Mouse (Mus musculus): ENCODE data around the gene Bex1.
"Not testable (repeated sequence)": the region's sequence is repeated elsewhere in the genome, so short reads cannot be mapped to it uniquely, and the experiment has no call there.

DNA sequence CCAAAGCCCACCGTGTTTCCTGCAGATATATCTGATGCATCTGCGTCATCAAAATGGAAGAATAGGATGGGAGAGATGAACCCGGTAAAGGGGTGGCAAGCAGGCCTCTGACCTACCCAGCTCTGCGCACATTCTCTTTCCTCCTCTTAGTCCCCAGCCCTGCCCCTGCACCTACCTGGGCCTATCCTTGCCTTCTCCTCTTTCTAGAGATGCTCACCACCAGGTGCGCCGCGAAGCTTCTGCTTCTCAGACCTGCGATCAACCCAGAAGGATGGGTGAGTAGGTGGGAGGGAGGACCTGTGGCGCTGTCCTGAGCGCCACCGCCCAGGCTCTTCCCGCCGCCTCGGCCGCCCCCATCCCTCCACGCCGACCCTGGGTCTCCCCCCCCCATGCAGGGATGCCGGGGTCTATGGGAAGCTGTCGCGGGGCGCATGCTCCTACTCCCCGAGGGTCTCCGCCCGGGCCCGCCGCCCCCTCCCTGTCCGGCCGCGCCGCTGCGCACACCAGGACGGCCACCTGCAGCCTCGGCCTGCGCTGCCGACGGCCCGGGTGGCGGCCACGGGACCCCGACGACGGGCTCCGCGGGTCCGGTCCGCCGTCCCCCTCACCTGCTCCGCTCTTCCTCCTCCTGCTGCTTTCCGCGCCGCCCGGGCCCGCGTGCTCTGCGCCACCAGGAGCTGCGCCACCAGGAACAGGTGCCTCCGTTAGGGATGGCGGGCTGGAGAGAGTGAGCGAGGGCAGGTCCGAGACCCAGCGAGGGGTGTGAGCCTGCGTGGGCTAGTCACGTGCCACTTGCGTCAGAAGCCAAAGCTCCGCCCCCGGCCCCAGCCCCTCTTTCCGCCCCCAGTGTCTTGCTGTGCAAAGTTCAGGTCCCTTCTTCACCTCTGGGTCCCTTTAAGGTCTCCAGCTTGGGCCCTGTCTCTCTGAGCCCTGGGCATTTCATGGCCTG is at the start of gene Bex1, which contains the start of gene Tceal7:
- not testable (repeated sequence) for TF ChIP-seq CTCF, EP300 (IDR thresholded peaks at IDR 0.05)

Measured in lung, postnatal 0 days (tissue).